Mouse (Mus musculus): ENCODE measurements around the gene Dync1i2. TPM values are rescaled to one million over a fixed set of nuclear protein-coding genes. Genes with fewer than 3 reads are reported as not detected.

Gene Dync1i2
- total RNA-seq, 2 experiments from 2014 or later, result 65.8 to 67.4 TPM

- intact Hi-C loops (cut with DNase I), result loop anchor here (10.0 kb wide), 2 partner anchors 288 to 558 kb away; partner anchors contain the start of gene Dlx2
- DNase-seq, result no peak
Measured at GRCm38 (mm10) chr2:71256581-71256980, 45.1 kb downstream of the Dync1i2 start.

- peak; percentile 44 to 63 for DNase-seq
Measured at GRCm38 (mm10) chr2:71264585-71264984, 53.1 kb downstream of the Dync1i2 start.

GRCm38 (mm10) chr2:71268691-71269090 lies 57.2 kb downstream of the Dync1i2 start:
- DNase-seq, result no peak
- intact Hi-C loops (cut with DNase I), result no loop called here

More at GRCm38 (mm10) chr2:71264585-71264984, 53.1 kb downstream of the Dync1i2 start:
- intact Hi-C loops (cut with DNase I), result no loop called here

GRCm38 (mm10) chr2:71269332-71269731 lies 57.8 kb downstream of the Dync1i2 start:
- intact Hi-C loops (cut with DNase I), result no loop called here
- DNase-seq, result no peak

- DNase-seq, result no peak
- intact Hi-C loops (cut with DNase I), result no loop called here
Measured at GRCm38 (mm10) chr2:71270085-71270484, 58.6 kb downstream of the Dync1i2 start.

GRCm38 (mm10) chr2:71273955-71274679 lies 62.6 kb downstream of the Dync1i2 start:
- intact Hi-C loops (cut with DNase I), result no loop called here
- peak; percentile 46 to 47 for DNase-seq

- intact Hi-C loops (cut with DNase I), result no loop called here
- no peak for DNase-seq
Measured at GRCm38 (mm10) chr2:71275734-71276133, 64.2 kb downstream of the Dync1i2 start.

GRCm38 (mm10) chr2:71278791-71279775 lies 67.6 kb downstream of the Dync1i2 start:
- no peak for DNase-seq
- intact Hi-C loops (cut with DNase I), result no loop called here

GRCm38 (mm10) chr2:71281981-71282380 lies 70.5 kb downstream of the Dync1i2 start:
- intact Hi-C loops (cut with DNase I), result no loop called here
- no peak for DNase-seq

GRCm38 (mm10) chr2:71290107-71290775 lies 78.7 kb downstream of the Dync1i2 start:
- DNase-seq, result peak in 1 of 2 experiments; percentile 18
- intact Hi-C loops (cut with DNase I), result no loop called here

- intact Hi-C loops (cut with DNase I), result no loop called here
- no peak for DNase-seq
Measured at GRCm38 (mm10) chr2:71291566-71291965, 80.1 kb downstream of the Dync1i2 start.

GRCm38 (mm10) chr2:71293983-71294382 lies 82.5 kb downstream of the Dync1i2 start:
- no peak for DNase-seq
- intact Hi-C loops (cut with DNase I), result no loop called here

GRCm38 (mm10) chr2:71294489-71294888 lies 83.0 kb downstream of the Dync1i2 start:
- intact Hi-C loops (cut with DNase I), result no loop called here
- DNase-seq, result no peak

- intact Hi-C loops (cut with DNase I), result loop anchor here (5.0 kb wide), 1 partner anchor 251 kb away; the partner anchor contains the start of gene Dlx2
Measured at GRCm38 (mm10) chr2:71295844-71296243, 84.3 kb downstream of the Dync1i2 start.

GRCm38 (mm10) chr2:71297501-71297900 lies 86.0 kb downstream of the Dync1i2 start:
- no peak for DNase-seq
- intact Hi-C loops (cut with DNase I), result loop anchor here (5.0 kb wide), 1 partner anchor 250 kb away; the partner anchor contains the start of gene Dlx2

More at GRCm38 (mm10) chr2:71295844-71296243, 84.3 kb downstream of the Dync1i2 start:
- no peak for DNase-seq

- DNase-seq, result no peak
- intact Hi-C loops (cut with DNase I), result loop anchor here (5.0 kb wide), 1 partner anchor 249 kb away; the partner anchor contains the start of gene Dlx2
Measured at GRCm38 (mm10) chr2:71298729-71299128, 87.2 kb downstream of the Dync1i2 start.

- intact Hi-C loops (cut with DNase I), result no loop called here
- DNase-seq, result no peak
Measured at GRCm38 (mm10) chr2:71302156-71302663, 90.7 kb downstream of the Dync1i2 start.

GRCm38 (mm10) chr2:71303221-71303620 lies 91.7 kb downstream of the Dync1i2 start:
- DNase-seq, result no peak
- intact Hi-C loops (cut with DNase I), result no loop called here

- intact Hi-C loops (cut with DNase I), result no loop called here
- no peak for DNase-seq
Measured at GRCm38 (mm10) chr2:71304821-71305220, 93.3 kb downstream of the Dync1i2 start.

- intact Hi-C loops (cut with DNase I), result no loop called here
- no peak for DNase-seq
Measured at GRCm38 (mm10) chr2:71306357-71306756, 94.9 kb downstream of the Dync1i2 start.
